Mouse (Mus musculus): ENCODE data around the gene Mboat2.

Gene Mboat2

GRCm38 (mm10) chr12:24830766-24831152 is at the start of gene Mboat2:
Gene Mboat2, plus strand, starts transcription at chr12:24830879.
- peak in 1 of 2 experiments; percentile 14 for DNase-seq

GRCm38 (mm10) chr12:24783735-24784134 is 46.9 kb upstream of the Mboat2 start:
- DNase-seq: no peak

GRCm38 (mm10) chr12:24785882-24786281 is 44.8 kb upstream of the Mboat2 start:
- no peak for DNase-seq

GRCm38 (mm10) chr12:24786316-24786715 is 44.4 kb upstream of the Mboat2 start:
- no peak for DNase-seq

- no peak for DNase-seq
Observed at GRCm38 (mm10) chr12:24789659-24790058, 41.0 kb upstream of the Mboat2 start.

- DNase-seq: no peak
Observed at GRCm38 (mm10) chr12:24811230-24811629, 19.4 kb upstream of the Mboat2 start.

- DNase-seq: no peak
Observed at GRCm38 (mm10) chr12:24811906-24812305, 18.8 kb upstream of the Mboat2 start.

- DNase-seq: no peak
Observed at GRCm38 (mm10) chr12:24822831-24823230, 7.8 kb upstream of the Mboat2 start.

GRCm38 (mm10) chr12:24823636-24824354 is 6.9 kb upstream of the Mboat2 start:
- DNase-seq: no peak

GRCm38 (mm10) chr12:24830086-24830485 is 593 bp upstream of the Mboat2 start:
- DNase-seq: no peak

- peak; percentile 27 to 36 for DNase-seq
Observed at GRCm38 (mm10) chr12:24831153-24831963, 679 bp downstream of the Mboat2 start.

- DNase-seq: no peak
Observed at GRCm38 (mm10) chr12:24831964-24832427, 1.3 kb downstream of the Mboat2 start.

GRCm38 (mm10) chr12:24832438-24832837 is 1.8 kb downstream of the Mboat2 start:
- DNase-seq: no peak

- DNase-seq: no peak
Observed at GRCm38 (mm10) chr12:24837947-24838346, 7.3 kb downstream of the Mboat2 start.

- DNase-seq: no peak
Observed at GRCm38 (mm10) chr12:24841115-24841879, 10.6 kb downstream of the Mboat2 start.

- DNase-seq: no peak
Observed at GRCm38 (mm10) chr12:24842299-24842910, 11.7 kb downstream of the Mboat2 start.

GRCm38 (mm10) chr12:24843395-24844072 is 12.9 kb downstream of the Mboat2 start:
- DNase-seq: no peak

- DNase-seq: no peak
Observed at GRCm38 (mm10) chr12:24845344-24845743, 14.7 kb downstream of the Mboat2 start.

GRCm38 (mm10) chr12:24848107-24848506 is 17.4 kb downstream of the Mboat2 start:
- DNase-seq: no peak

- no peak for DNase-seq
Observed at GRCm38 (mm10) chr12:24857354-24857753, 26.7 kb downstream of the Mboat2 start.

- no peak for DNase-seq
Observed at GRCm38 (mm10) chr12:24859357-24859756, 28.7 kb downstream of the Mboat2 start.

- DNase-seq: no peak
Observed at GRCm38 (mm10) chr12:24860436-24860835, 29.8 kb downstream of the Mboat2 start.

Data from spleen, adult 18-20 months (tissue).